Mouse (Mus musculus): ENCODE measurements around the gene Ilf3. TPM values are rescaled to one million over a fixed set of nuclear protein-coding genes. Genes with fewer than 3 reads are reported as not detected.

Ilf3 gene
- polyA plus RNA-seq, 1 experiment from 2014 or later: 284 TPM

GRCm38 (mm10) chr9:21427773-21428172 lies 60.1 kb downstream of the Ilf3 start:
- H3K4me3 ChIP-seq: no peak overlapping the region
- H3K9me3 ChIP-seq: no peaks in the 10 kb centered on the region
- H3K36me3 ChIP-seq: no peaks in the 10 kb centered on the region
- WGBS: 85% methylated on average over 2 of the region's 2 CpGs
- peaks cover 14% of the 10 kb centered on the region for H3K4me1 ChIP-seq
- H3K27ac ChIP-seq: no peak overlapping the region
- no peak overlapping the region for H3K4me2 ChIP-seq (replicated peaks)
- H3K9ac ChIP-seq: no peak overlapping the region
- no peak for ATAC-seq (ENCODE audit: insufficient number of reproducible peaks, insufficient read depth, low FRiP score, low TSS enrichment)
- no peaks in the 10 kb centered on the region for H3K27me3 ChIP-seq

- Histone ChIP-seq H3K4me2 (replicated peaks) (no peak overlapping the region), H3K36me3 (no peaks in the 10 kb centered on the region), H3K4me3 (no peak overlapping the region), H3K9me3 (no peaks in the 10 kb centered on the region), H3K9ac (no peak overlapping the region), H3K4me1 (peaks cover 14% of the 10 kb centered on the region), H3K27me3 (no peaks in the 10 kb centered on the region), H3K27ac (no peak overlapping the region)
- 84% methylated on average over 6 of the region's 6 CpGs for WGBS
- ATAC-seq (ENCODE audit: insufficient number of reproducible peaks, insufficient read depth, low FRiP score, low TSS enrichment): no peak
Observed at GRCm38 (mm10) chr9:21428178-21428577, 60.5 kb downstream of the Ilf3 start.

- WGBS: 78% methylated on average over 7 of the region's 7 CpGs
- H3K27me3 ChIP-seq: no peaks in the 10 kb centered on the region
- peaks cover 9% of the 10 kb centered on the region for H3K4me1 ChIP-seq
- H3K4me2 ChIP-seq (replicated peaks): no peak overlapping the region
- H3K9ac ChIP-seq: no peak overlapping the region
- H3K9me3 ChIP-seq: no peaks in the 10 kb centered on the region
- H3K4me3 ChIP-seq: no peak overlapping the region
- no peaks in the 10 kb centered on the region for H3K36me3 ChIP-seq
- H3K27ac ChIP-seq: no peak overlapping the region
- ATAC-seq (ENCODE audit: insufficient number of reproducible peaks, insufficient read depth, low FRiP score, low TSS enrichment): no peak
Observed at GRCm38 (mm10) chr9:21430724-21431123, 63.1 kb downstream of the Ilf3 start.

GRCm38 (mm10) chr9:21432066-21432465 lies 64.4 kb downstream of the Ilf3 start:
- Histone ChIP-seq H3K27ac (no peak overlapping the region), H3K4me2 (replicated peaks) (no peak overlapping the region), H3K9ac (no peak overlapping the region), H3K36me3 (no peaks in the 10 kb centered on the region), H3K4me1 (0 out of 2 replicates have a peak, but pooled peaks cover 4% of the 10 kb centered on the region), H3K27me3 (no peaks in the 10 kb centered on the region), H3K9me3 (no peaks in the 10 kb centered on the region), H3K4me3 (no peak overlapping the region)
- ATAC-seq (ENCODE audit: insufficient number of reproducible peaks, insufficient read depth, low FRiP score, low TSS enrichment): 0 out of 2 replicates have a peak, but pooled peaks have one; percentile 24
- 89% methylated on average over 7 of the region's 7 CpGs for WGBS

- Histone ChIP-seq H3K4me1 (peaks cover 7% of the 10 kb centered on the region; the same call in 1 of the 2 replicates), H3K36me3 (no peaks in the 10 kb centered on the region), H3K9ac (no peak overlapping the region), H3K9me3 (no peaks in the 10 kb centered on the region), H3K27ac (no peak overlapping the region), H3K27me3 (no peaks in the 10 kb centered on the region), H3K4me3 (no peak overlapping the region), H3K4me2 (replicated peaks) (no peak overlapping the region)
- WGBS: 91% methylated on average over 8 of the region's 8 CpGs
- no peak for ATAC-seq (ENCODE audit: insufficient number of reproducible peaks, insufficient read depth, low FRiP score, low TSS enrichment)
Observed at GRCm38 (mm10) chr9:21433766-21434165, 66.1 kb downstream of the Ilf3 start.

- no peaks in the 10 kb centered on the region for H3K36me3 ChIP-seq
- WGBS: 90% methylated on average over 2 of the region's 2 CpGs
- H3K27ac ChIP-seq: no peak overlapping the region
- no peak overlapping the region for H3K9ac ChIP-seq
- no peaks in the 10 kb centered on the region for H3K27me3 ChIP-seq
- H3K4me3 ChIP-seq: no peak overlapping the region
- no peak overlapping the region for H3K4me2 ChIP-seq (replicated peaks)
- ATAC-seq (ENCODE audit: insufficient number of reproducible peaks, insufficient read depth, low FRiP score, low TSS enrichment): no peak
- peaks cover 7% of the 10 kb centered on the region; the same call in 1 of the 2 replicates for H3K4me1 ChIP-seq
- H3K9me3 ChIP-seq: no peaks in the 10 kb centered on the region
Observed at GRCm38 (mm10) chr9:21434410-21434809, 66.7 kb downstream of the Ilf3 start.

- no peak overlapping the region for H3K9ac ChIP-seq
- WGBS: 84% methylated on average over 7 of the region's 7 CpGs
- peaks cover 7% of the 10 kb centered on the region; the same call in 1 of the 2 replicates for H3K4me1 ChIP-seq
- H3K9me3 ChIP-seq: no peaks in the 10 kb centered on the region
- H3K36me3 ChIP-seq: no peaks in the 10 kb centered on the region
- ATAC-seq (ENCODE audit: insufficient number of reproducible peaks, insufficient read depth, low FRiP score, low TSS enrichment): no peak
- no peak overlapping the region for H3K27ac ChIP-seq
- no peak overlapping the region for H3K4me2 ChIP-seq (replicated peaks)
- H3K4me3 ChIP-seq: no peak overlapping the region
- no peaks in the 10 kb centered on the region for H3K27me3 ChIP-seq
Observed at GRCm38 (mm10) chr9:21435777-21436635, 68.3 kb downstream of the Ilf3 start.

GRCm38 (mm10) chr9:21437577-21437976 lies 69.9 kb downstream of the Ilf3 start:
- WGBS: 93% methylated on average over 6 of the region's 6 CpGs
- Histone ChIP-seq H3K4me1 (peaks cover 7% of the 10 kb centered on the region; the same call in 1 of the 2 replicates), H3K36me3 (no peaks in the 10 kb centered on the region), H3K27ac (0 out of 2 replicates have a peak overlapping the region, but pooled peaks have one; percentile 25), H3K4me2 (replicated peaks) (no peak overlapping the region), H3K9me3 (no peaks in the 10 kb centered on the region), H3K9ac (no peak overlapping the region), H3K4me3 (no peak overlapping the region), H3K27me3 (no peaks in the 10 kb centered on the region)
- ATAC-seq (ENCODE audit: insufficient number of reproducible peaks, insufficient read depth, low FRiP score, low TSS enrichment): no peak

GRCm38 (mm10) chr9:21438219-21438618 lies 70.5 kb downstream of the Ilf3 start:
- no peak for ATAC-seq (ENCODE audit: insufficient number of reproducible peaks, insufficient read depth, low FRiP score, low TSS enrichment)
- Histone ChIP-seq H3K4me1 (peaks cover 7% of the 10 kb centered on the region; the same call in 1 of the 2 replicates), H3K27me3 (no peaks in the 10 kb centered on the region), H3K4me2 (replicated peaks) (no peak overlapping the region), H3K4me3 (no peak overlapping the region), H3K9ac (no peak overlapping the region), H3K36me3 (no peaks in the 10 kb centered on the region), H3K9me3 (no peaks in the 10 kb centered on the region), H3K27ac (no peak overlapping the region)
- 70% methylated on average over 3 of the region's 3 CpGs for WGBS

- H3K36me3 ChIP-seq: 0 out of 2 replicates have a peak, but pooled peaks cover under 1% of the 10 kb centered on the region
- no peaks in the 10 kb centered on the region for H3K27me3 ChIP-seq
- no peak overlapping the region for H3K27ac ChIP-seq
- no peak overlapping the region for H3K9ac ChIP-seq
- no peak overlapping the region for H3K4me2 ChIP-seq (replicated peaks)
- H3K9me3 ChIP-seq: no peaks in the 10 kb centered on the region
- peaks cover 7% of the 10 kb centered on the region; the same call in 1 of the 2 replicates for H3K4me1 ChIP-seq
- 70% methylated on average over 3 of the region's 3 CpGs for WGBS
- no peak for ATAC-seq (ENCODE audit: insufficient number of reproducible peaks, insufficient read depth, low FRiP score, low TSS enrichment)
- H3K4me3 ChIP-seq: no peak overlapping the region
Observed at GRCm38 (mm10) chr9:21439456-21439855, 71.8 kb downstream of the Ilf3 start.

GRCm38 (mm10) chr9:21439914-21440313 lies 72.2 kb downstream of the Ilf3 start:
- Histone ChIP-seq H3K9ac (no peak overlapping the region), H3K9me3 (no peaks in the 10 kb centered on the region), H3K4me3 (no peak overlapping the region), H3K27me3 (no peaks in the 10 kb centered on the region), H3K4me1 (peaks cover 7% of the 10 kb centered on the region; the same call in 1 of the 2 replicates), H3K27ac (no peak overlapping the region), H3K4me2 (replicated peaks) (no peak overlapping the region), H3K36me3 (0 out of 2 replicates have a peak, but pooled peaks cover 5% of the 10 kb centered on the region)
- ATAC-seq (ENCODE audit: insufficient number of reproducible peaks, insufficient read depth, low FRiP score, low TSS enrichment): no peak
- WGBS: 87% methylated on average over 2 of the region's 2 CpGs

GRCm38 (mm10) chr9:21440387-21440786 lies 72.7 kb downstream of the Ilf3 start:
- no peak overlapping the region for H3K27ac ChIP-seq
- no peak overlapping the region for H3K9ac ChIP-seq
- H3K9me3 ChIP-seq: no peaks in the 10 kb centered on the region
- H3K4me1 ChIP-seq: peaks cover 7% of the 10 kb centered on the region; the same call in 1 of the 2 replicates
- no peak overlapping the region for H3K4me3 ChIP-seq
- 0 out of 2 replicates have a peak, but pooled peaks cover 5% of the 10 kb centered on the region for H3K36me3 ChIP-seq
- H3K27me3 ChIP-seq: no peaks in the 10 kb centered on the region
- H3K4me2 ChIP-seq (replicated peaks): no peak overlapping the region
- ATAC-seq (ENCODE audit: insufficient number of reproducible peaks, insufficient read depth, low FRiP score, low TSS enrichment): no peak

Data from embryonic facial prominence, embryonic 12.5 days (tissue).